Mouse (Mus musculus): Measurements from ENCODE around the gene Nr2f2. TPM values are rescaled to one million over a fixed set of nuclear protein-coding genes. Genes with fewer than 3 reads are reported as not detected.

The Nr2f2 gene
- total RNA-seq, 1 experiment from 2014 or later = not detected

- ATAC-seq (replicated peaks in 1 of 2; ENCODE audit: insufficient read depth in 1 of 2, low FRiP score in 2 of 2, low TSS enrichment in 1 of 2, low read depth in 1 of 2, poor library complexity in 2 of 2, severe bottlenecking in 2 of 2) = no peak
These were observed 36.9 kb downstream of the Nr2f2 start for GRCm38 (mm10) chr7:70329521-70330206.

GRCm38 (mm10) chr7:70329037-70329516 lies 37.5 kb downstream of the Nr2f2 start:
- ATAC-seq (replicated peaks in 1 of 2; ENCODE audit: insufficient read depth in 1 of 2, low FRiP score in 2 of 2, low TSS enrichment in 1 of 2, low read depth in 1 of 2, poor library complexity in 2 of 2, severe bottlenecking in 2 of 2) = no peak

GRCm38 (mm10) chr7:70328206-70329036 lies 38.1 kb downstream of the Nr2f2 start:
- no peak for ATAC-seq (replicated peaks in 1 of 2; ENCODE audit: insufficient read depth in 1 of 2, low FRiP score in 2 of 2, low TSS enrichment in 1 of 2, low read depth in 1 of 2, poor library complexity in 2 of 2, severe bottlenecking in 2 of 2)

- ATAC-seq (replicated peaks in 1 of 2; ENCODE audit: insufficient read depth in 1 of 2, low FRiP score in 2 of 2, low TSS enrichment in 1 of 2, low read depth in 1 of 2, poor library complexity in 2 of 2, severe bottlenecking in 2 of 2) = no peak
These were observed 39.3 kb downstream of the Nr2f2 start for GRCm38 (mm10) chr7:70327191-70327590.

- no peak for ATAC-seq (replicated peaks in 1 of 2; ENCODE audit: insufficient read depth in 1 of 2, low FRiP score in 2 of 2, low TSS enrichment in 1 of 2, low read depth in 1 of 2, poor library complexity in 2 of 2, severe bottlenecking in 2 of 2)
These were observed 40.1 kb downstream of the Nr2f2 start for GRCm38 (mm10) chr7:70326176-70327035.

GRCm38 (mm10) chr7:70325381-70325780 lies 41.2 kb downstream of the Nr2f2 start:
- no peak for ATAC-seq (replicated peaks in 1 of 2; ENCODE audit: insufficient read depth in 1 of 2, low FRiP score in 2 of 2, low TSS enrichment in 1 of 2, low read depth in 1 of 2, poor library complexity in 2 of 2, severe bottlenecking in 2 of 2)

- ATAC-seq (replicated peaks in 1 of 2; ENCODE audit: insufficient read depth in 1 of 2, low FRiP score in 2 of 2, low TSS enrichment in 1 of 2, low read depth in 1 of 2, poor library complexity in 2 of 2, severe bottlenecking in 2 of 2) = no peak
These were observed 42.0 kb downstream of the Nr2f2 start for GRCm38 (mm10) chr7:70324541-70324940.

GRCm38 (mm10) chr7:70324041-70324440 lies 42.5 kb downstream of the Nr2f2 start:
- no peak for ATAC-seq (replicated peaks in 1 of 2; ENCODE audit: insufficient read depth in 1 of 2, low FRiP score in 2 of 2, low TSS enrichment in 1 of 2, low read depth in 1 of 2, poor library complexity in 2 of 2, severe bottlenecking in 2 of 2)

- no peak for ATAC-seq (replicated peaks in 1 of 2; ENCODE audit: insufficient read depth in 1 of 2, low FRiP score in 2 of 2, low TSS enrichment in 1 of 2, low read depth in 1 of 2, poor library complexity in 2 of 2, severe bottlenecking in 2 of 2)
These were observed 60.8 kb downstream of the Nr2f2 start for GRCm38 (mm10) chr7:70305716-70306115.

GRCm38 (mm10) chr7:70304426-70304825 lies 62.1 kb downstream of the Nr2f2 start:
- no peak for ATAC-seq (replicated peaks in 1 of 2; ENCODE audit: insufficient read depth in 1 of 2, low FRiP score in 2 of 2, low TSS enrichment in 1 of 2, low read depth in 1 of 2, poor library complexity in 2 of 2, severe bottlenecking in 2 of 2)
